Mouse (Mus musculus) forebrain, embryonic 13.5 days (tissue): Measurements from ENCODE around the gene Ms4a14. TPM values are rescaled to one million over a fixed set of nuclear protein-coding genes. Genes with fewer than 3 reads are reported as not detected.
"Not testable (repeated sequence)": the region's sequence is repeated elsewhere in the genome, so short reads cannot be mapped to it uniquely, and the experiment has no call there.

ENCODE experiments used
- ATAC-seq: fragments of 200-750 bp; cut with Nextera tagmentation; 2 replicates; pipeline ENCODE4 v1.8.0; 2017
- H3K27ac ChIP-seq: fragments of 300-500 bp; sonication (generic); 2 replicates; pipeline ENCODE4 v1.5.1; 2015; ENCODE audit warnings: inconsistent platforms, mild to moderate bottlenecking, moderate library complexity
- H3K27me3 ChIP-seq: fragments of 300-500 bp; sonication (generic); 2 replicates; pipeline ENCODE4 v1.6.1; 2015; ENCODE audit warnings: mild to moderate bottlenecking, inconsistent platforms
- H3K36me3 ChIP-seq: fragments of 300-500 bp; sonication (generic); 2 replicates; pipeline ENCODE4 v1.6.1; 2015; ENCODE audit warnings: mild to moderate bottlenecking, inconsistent platforms; ENCODE audit not compliant: poor library complexity, severe bottlenecking
- H3K4me1 ChIP-seq: fragments of 300-500 bp; sonication (generic); 2 replicates; pipeline ENCODE4 v1.6.1; 2015; ENCODE audit warnings: inconsistent platforms
- H3K4me2 ChIP-seq: fragments of 300-500 bp; sonication (generic); 2 replicates; pipeline ENCODE4 v1.6.1; 2015; ENCODE audit warnings: inconsistent platforms, mild to moderate bottlenecking, moderate library complexity
- H3K4me3 ChIP-seq: fragments of 300-500 bp; sonication (generic); 2 replicates; pipeline ENCODE4 v1.5.1; 2015; ENCODE audit warnings: mild to moderate bottlenecking, inconsistent platforms
- H3K9ac ChIP-seq: fragments of 300-500 bp; sonication (generic); 2 replicates; pipeline ENCODE4 v1.6.1; 2015; ENCODE audit warnings: mild to moderate bottlenecking, inconsistent platforms
- H3K9me3 ChIP-seq: fragments of 300-500 bp; sonication (generic); replicated peaks from 2 replicates; pipeline ENCODE4 v1.6.1; 2016; ENCODE audit warnings: inconsistent platforms
- WGBS: fragments of 180-500 bp; shearing (Covaris S2); methylation state at CpG from one replicate; pipeline ENCODE4 v1.1.7; 2015; 5-methylcytosine and 5-hydroxymethylcytosine counted together
- polyA plus RNA-seq: library from polyadenylated mRNA; unstranded; fragments of >200 nt; fragmentation: Nextera tagmentation; extraction: Ambion mirVana; gene quantifications from 2 replicates; pipeline ENCODE4 v1.2.1, GENCODE M21; 2015

Ms4a14 gene
- polyA plus RNA-seq: not detected in 2 replicates

DNA sequence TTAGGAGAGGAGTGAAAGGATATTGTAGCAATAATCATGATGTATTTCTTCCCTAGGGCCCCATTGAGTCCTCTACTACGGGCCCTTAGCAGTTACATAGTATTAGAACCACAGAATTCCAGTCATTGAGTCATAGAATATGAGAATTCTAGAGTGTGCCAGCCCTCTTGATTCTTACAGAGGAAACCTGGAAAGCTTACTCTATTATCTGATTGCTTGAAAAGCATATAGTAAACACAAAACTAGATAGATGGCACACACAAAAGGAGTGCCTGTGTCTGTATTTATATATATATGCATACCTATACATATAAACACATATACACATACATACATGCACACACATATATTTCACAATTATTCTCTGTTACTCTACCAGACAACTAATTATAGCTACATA lies at the start of gene Ms4a14:
Gene Ms4a14, minus strand, starts transcription at position 101 of the 400 bp plus-strand sequence.
- no peak within 1 kb of the TSS for H3K27ac ChIP-seq
- 74% methylated on average over 1 of the region's 1 CpGs for WGBS
- no peak within 1 kb of the TSS for H3K4me3 ChIP-seq
- H3K9ac ChIP-seq: no peak within 1 kb of the TSS
- no peaks in the 10 kb centered on the region; the same call in 1 of the 2 replicates for H3K9me3 ChIP-seq
- ATAC-seq: no peak
- H3K36me3 ChIP-seq: no peaks in the 10 kb centered on the region
- no peak within 1 kb of the TSS for H3K4me2 ChIP-seq
- no peaks in the 10 kb centered on the region for H3K27me3 ChIP-seq
- H3K4me1 ChIP-seq: no peaks in the 10 kb centered on the region

DNA sequence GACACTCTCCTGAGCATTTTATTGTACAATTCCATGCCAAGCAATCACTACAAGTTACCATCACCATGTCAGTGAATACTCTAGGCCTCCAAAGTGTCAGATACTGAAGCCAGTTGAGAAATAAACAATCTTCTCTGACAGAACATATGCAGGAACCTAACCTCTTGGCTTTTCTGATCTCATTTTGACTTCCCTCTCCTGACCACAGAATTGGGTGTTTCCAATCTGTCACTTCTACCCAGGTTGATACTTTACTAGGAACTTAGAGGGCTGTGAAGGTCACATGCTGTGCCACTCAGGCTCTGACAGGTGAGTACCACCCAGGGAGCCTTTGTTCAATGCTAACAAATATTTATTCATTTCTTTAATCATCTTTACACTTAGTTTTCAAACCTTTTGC lies 47.7 kb upstream of the Ms4a14 start:
- H3K9me3 ChIP-seq: no peaks in the 10 kb centered on the region
- no peak for ATAC-seq
- H3K4me2 ChIP-seq: no peak overlapping the region

DNA sequence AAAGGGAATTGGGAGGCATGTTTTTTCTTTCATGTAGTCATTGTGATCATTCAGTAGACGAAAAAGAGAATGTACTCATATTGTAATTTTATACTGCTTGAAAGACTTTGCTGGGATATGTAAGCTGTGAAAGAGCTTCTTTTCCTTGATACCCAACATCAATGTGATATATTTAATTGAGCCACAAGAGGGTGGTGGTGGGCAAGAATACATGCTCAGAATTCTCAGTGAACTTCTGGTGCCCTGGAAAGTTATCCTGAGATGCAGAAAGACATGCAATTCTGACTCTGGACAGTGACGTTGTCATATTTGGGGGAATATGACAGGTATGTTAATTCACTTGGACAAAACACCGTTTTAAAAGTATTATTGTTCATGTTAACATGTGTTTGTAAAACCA lies 45.9 kb upstream of the Ms4a14 start:
- ATAC-seq: no peak

More for the DNA sequence above, 47.7 kb upstream of the Ms4a14 start:
- Histone ChIP-seq H3K36me3 (no peaks in the 10 kb centered on the region), H3K27ac (no peak overlapping the region), H3K9ac (no peak overlapping the region), H3K4me1 (no peaks in the 10 kb centered on the region), H3K27me3 (no peaks in the 10 kb centered on the region), H3K4me3 (no peak overlapping the region)

DNA sequence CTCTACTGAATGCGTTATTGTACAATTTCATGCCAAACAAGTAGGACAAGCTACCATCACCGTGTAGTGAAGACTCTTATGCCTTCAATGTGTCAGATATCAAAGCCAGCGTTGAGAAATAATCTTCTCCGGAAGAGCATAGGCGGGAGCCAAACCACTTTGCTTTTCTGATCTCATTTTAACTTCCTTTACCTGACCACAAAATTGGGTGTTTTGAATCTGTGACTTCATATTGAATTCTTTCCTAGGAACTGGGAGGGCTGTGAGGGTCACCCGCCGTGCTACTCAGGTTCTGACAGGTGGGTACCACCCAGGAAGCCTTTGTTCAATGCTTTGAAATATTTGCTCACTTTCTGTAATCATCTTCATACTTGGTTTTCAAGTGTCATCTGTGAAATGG lies 41.5 kb upstream of the Ms4a14 start:
- no peak overlapping the region for H3K27ac ChIP-seq
- no peaks in the 10 kb centered on the region for H3K27me3 ChIP-seq
- H3K4me3 ChIP-seq: no peak overlapping the region
- no peaks in the 10 kb centered on the region for H3K4me1 ChIP-seq
- ATAC-seq: no peak
- H3K4me2 ChIP-seq: no peak overlapping the region
- 91% methylated on average over 7 of the region's 7 CpGs for WGBS
- no peaks in the 10 kb centered on the region for H3K9me3 ChIP-seq
- no peak overlapping the region for H3K9ac ChIP-seq
- no peaks in the 10 kb centered on the region for H3K36me3 ChIP-seq

More for the DNA sequence above, 45.9 kb upstream of the Ms4a14 start:
- H3K9me3 ChIP-seq: no peaks in the 10 kb centered on the region
- H3K36me3 ChIP-seq: no peaks in the 10 kb centered on the region
- WGBS: 74% methylated on average over 3 of the region's 3 CpGs
- H3K4me1 ChIP-seq: no peaks in the 10 kb centered on the region
- no peak overlapping the region for H3K4me2 ChIP-seq
- no peak overlapping the region for H3K4me3 ChIP-seq
- H3K27me3 ChIP-seq: no peaks in the 10 kb centered on the region
- no peak overlapping the region for H3K9ac ChIP-seq
- no peak overlapping the region for H3K27ac ChIP-seq

DNA sequence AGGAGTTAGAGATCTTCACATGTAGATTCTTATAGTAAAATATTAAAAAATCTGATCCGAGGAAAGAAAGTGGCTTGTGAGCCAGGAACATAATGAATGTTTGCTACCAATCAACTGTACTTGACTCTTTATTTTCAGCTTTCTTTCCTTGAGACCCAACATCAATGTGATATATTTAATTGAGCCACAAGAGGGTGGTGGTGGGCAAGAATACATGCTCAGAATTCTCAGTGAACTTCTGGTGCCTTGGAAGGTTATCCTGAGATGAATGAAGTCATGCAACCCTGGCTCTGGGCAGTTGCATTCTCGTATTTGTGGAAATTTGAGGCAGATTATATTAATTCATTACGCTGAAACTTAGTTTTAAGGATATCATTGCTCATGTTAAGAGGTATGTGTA lies 37.6 kb upstream of the Ms4a14 start:
- Histone ChIP-seq H3K27ac (no peak overlapping the region), H3K4me2 (no peak overlapping the region), H3K27me3 (no peaks in the 10 kb centered on the region), H3K4me1 (no peaks in the 10 kb centered on the region), H3K9ac (no peak overlapping the region), H3K4me3 (no peak overlapping the region), H3K9me3 (no peaks in the 10 kb centered on the region), H3K36me3 (no peaks in the 10 kb centered on the region)
- ATAC-seq: no peak
- 57% methylated on average over 3 of the region's 3 CpGs for WGBS

DNA sequence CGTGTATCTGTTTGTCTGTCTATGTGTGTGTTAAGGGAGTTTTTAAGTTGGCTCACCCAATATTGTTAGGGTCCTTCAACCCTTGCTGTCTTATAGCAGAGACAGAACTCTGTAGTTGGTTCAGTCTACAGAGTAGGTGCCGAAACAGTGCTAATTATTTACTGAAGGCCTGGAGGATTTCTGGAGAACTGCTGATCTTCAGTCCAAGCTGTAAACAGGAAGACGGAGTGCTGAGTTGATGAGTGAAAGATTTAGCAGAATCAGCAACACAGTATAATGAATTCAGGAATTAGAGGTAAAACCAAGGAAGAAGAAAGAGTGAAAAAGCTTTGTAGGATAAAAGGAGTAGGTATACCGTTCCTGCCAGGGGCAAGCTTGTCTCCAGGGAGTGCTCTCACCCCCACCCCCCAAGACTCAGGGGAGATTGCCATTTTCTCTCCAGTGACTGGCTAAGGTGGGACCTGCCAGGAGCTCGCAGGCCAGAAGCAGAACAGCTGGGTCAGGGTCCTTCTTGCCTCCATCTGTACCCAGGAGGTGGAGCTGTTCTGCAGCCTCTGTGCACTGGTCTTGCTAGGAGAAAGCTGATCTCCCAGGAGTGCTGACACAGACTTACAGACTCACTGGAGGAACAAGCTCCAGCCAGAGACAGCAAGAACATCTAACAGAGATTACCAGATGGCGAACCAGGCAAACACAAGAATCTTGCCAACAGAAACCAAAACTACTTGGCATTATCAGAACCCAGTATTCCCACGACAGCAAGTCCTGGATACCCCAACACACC lies 35.6 kb upstream of the Ms4a14 start:
- Histone ChIP-seq H3K4me1 (no peaks in the 10 kb centered on the region), H3K27ac (no peak overlapping the region), H3K4me3 (no peak overlapping the region), H3K9ac (no peak overlapping the region), H3K9me3 (no peaks in the 10 kb centered on the region), H3K36me3 (no peaks in the 10 kb centered on the region), H3K27me3 (no peaks in the 10 kb centered on the region), H3K4me2 (no peak overlapping the region)
- ATAC-seq: no peak
- WGBS: 68% methylated on average over 7 of the region's 7 CpGs

DNA sequence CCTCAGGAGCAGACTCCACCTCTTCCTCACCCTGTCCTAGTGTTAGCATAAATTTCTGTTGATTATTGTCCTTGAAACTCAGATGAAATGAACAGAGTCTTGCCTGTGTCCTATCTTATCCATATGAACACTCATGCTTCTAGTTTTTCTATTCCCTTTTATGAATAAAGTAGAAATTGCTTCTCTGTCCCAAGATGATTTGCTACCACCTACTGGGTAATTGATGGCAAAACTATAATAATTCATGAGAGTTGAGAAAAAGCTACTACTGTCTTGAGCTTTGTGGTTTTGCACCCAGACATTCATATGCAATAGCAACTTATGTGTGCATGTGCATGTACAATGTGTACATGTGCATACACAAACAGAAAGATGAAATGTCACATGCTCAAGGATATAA lies 29.7 kb upstream of the Ms4a14 start:
- Histone ChIP-seq H3K4me3 (no peak overlapping the region), H3K27ac (no peak overlapping the region), H3K4me2 (no peak overlapping the region), H3K36me3 (no peaks in the 10 kb centered on the region), H3K9ac (no peak overlapping the region), H3K27me3 (no peaks in the 10 kb centered on the region), H3K9me3 (no peaks in the 10 kb centered on the region; the same call in 1 of the 2 replicates), H3K4me1 (no peaks in the 10 kb centered on the region)
- no peak for ATAC-seq

DNA sequence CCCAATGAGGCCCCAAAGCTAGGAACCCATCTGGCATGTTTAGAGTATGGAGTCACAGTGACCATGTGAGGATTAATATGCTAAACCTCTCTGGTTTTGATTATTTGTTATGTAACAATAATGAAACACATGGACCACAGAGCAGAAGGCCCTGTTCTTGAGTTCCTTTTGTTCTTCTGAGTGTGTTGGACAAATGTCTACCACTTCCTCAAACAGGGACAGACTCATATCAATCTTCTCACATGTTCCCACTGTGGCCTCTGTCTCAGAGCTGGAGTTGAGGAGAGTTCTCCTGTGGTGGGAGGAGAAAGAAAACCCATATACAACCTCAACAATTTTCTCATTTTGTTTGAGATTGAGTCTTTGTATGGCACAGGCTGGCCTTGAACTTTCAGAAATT lies 28.9 kb upstream of the Ms4a14 start:
- no peaks in the 10 kb centered on the region; the same call in 1 of the 2 replicates for H3K9me3 ChIP-seq
- H3K27me3 ChIP-seq: no peaks in the 10 kb centered on the region
- no peak for ATAC-seq

DNA sequence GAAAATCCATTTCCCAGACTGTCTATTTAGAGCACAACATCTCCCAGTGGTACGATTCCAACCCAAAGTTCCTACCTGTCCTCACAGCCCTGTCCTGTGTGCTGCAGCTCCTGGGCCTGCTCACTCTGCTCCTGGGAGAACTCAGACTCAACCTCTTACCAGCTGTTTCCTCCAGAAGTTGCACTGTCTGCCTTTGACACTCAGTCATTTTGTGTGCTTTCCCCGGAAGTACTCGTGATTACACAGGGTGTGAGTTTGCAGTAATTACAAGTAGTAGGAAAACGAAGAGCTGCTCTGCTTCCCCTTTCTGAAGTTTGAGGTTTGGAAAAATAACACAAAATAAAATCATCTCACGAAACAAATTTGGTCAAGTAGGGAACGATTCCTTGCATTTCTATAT lies 21.7 kb upstream of the Ms4a14 start, which contains the start of gene Ms4a7:
Gene Ms4a7, minus strand, starts transcription at position 215 of the 400 bp plus-strand sequence.
- H3K9ac ChIP-seq: no peak within 1 kb of the TSS
- H3K4me3 ChIP-seq: no peak within 1 kb of the TSS
- H3K27me3 ChIP-seq: no peaks in the 10 kb centered on the region
- no peak within 1 kb of the TSS for H3K27ac ChIP-seq
- no peaks in the 10 kb centered on the region for H3K36me3 ChIP-seq
- H3K4me1 ChIP-seq: no peaks in the 10 kb centered on the region
- ATAC-seq: no peak
- H3K4me2 ChIP-seq: no peak within 1 kb of the TSS
- 86% methylated on average over 6 of the region's 6 CpGs for WGBS
- H3K9me3 ChIP-seq: no peaks in the 10 kb centered on the region; the same call in 1 of the 2 replicates

More for the DNA sequence above, 28.9 kb upstream of the Ms4a14 start:
- H3K4me2 ChIP-seq: no peak overlapping the region
- H3K4me1 ChIP-seq: no peaks in the 10 kb centered on the region
- no peak overlapping the region for H3K27ac ChIP-seq
- no peak overlapping the region for H3K9ac ChIP-seq
- no peaks in the 10 kb centered on the region for H3K36me3 ChIP-seq
- no peak overlapping the region for H3K4me3 ChIP-seq

DNA sequence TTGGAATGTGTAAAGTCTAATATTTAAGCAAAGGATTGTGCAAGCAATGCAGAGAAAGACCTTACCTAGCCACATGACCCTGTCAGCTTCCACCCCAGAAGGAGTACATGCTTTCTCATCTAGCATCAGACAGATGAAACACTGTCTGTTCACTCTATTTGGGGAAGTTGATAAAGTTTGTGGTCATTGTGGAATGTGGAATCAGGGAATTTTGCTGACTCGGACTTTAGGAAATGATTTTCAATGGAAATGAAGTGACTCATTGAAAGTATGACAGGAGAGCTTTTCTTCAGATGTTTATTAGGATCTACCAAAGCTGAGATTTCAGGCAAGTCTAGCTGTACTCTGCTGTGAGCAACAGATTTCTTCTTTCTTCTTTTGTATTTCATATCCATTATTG lies 6.9 kb upstream of the Ms4a14 start:
- no peaks in the 10 kb centered on the region for H3K4me1 ChIP-seq
- H3K9me3 ChIP-seq: no peaks in the 10 kb centered on the region; the same call in 1 of the 2 replicates
- no peak for ATAC-seq
- H3K9ac ChIP-seq: no peak overlapping the region
- H3K4me3 ChIP-seq: no peak overlapping the region
- WGBS: 85% methylated on average over 1 of the region's 1 CpGs
- no peak overlapping the region for H3K27ac ChIP-seq
- H3K4me2 ChIP-seq: no peak overlapping the region
- no peaks in the 10 kb centered on the region for H3K27me3 ChIP-seq
- no peaks in the 10 kb centered on the region for H3K36me3 ChIP-seq

DNA sequence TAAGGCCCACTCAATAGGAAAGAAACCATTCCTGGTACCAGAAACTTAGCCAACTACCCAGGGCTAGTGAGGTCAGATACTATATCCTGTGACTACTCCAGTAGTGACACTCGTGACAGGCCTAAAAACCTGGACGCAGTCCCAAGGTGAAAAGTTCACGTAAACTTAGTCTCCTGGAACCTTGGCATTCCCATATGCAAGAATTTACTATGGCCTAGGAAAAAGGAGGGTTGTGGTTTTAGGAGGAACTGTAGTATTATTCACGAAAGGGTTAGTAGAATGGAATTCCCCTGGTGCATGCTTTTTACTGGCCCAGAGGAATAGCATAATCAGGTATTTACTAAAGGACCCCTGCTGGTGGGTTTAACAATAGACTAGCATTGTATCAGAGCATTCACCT lies 2.5 kb upstream of the Ms4a14 start:
- WGBS: 90% methylated on average over 4 of the region's 4 CpGs
- no peak for ATAC-seq
- no peak overlapping the region for H3K4me3 ChIP-seq

DNA sequence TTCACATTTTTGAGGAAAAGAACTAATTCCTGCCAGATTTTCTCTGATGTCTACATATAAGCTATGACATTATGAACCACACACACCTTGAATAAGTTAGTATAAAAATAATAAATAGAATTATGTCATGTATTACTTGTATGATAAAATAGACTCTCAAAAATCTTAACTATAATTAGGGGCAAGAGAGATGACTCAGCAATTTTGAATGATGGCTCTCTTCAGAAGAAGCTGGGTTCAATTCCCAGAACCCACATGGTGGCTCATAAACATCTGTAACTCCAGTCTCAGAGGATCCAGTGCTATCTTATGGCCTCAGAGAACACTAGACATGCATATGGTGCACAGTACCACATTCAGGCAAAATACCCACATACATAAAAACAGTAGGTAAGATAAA lies 5.4 kb downstream of the Ms4a14 start:
- Histone ChIP-seq H3K4me3 (no peak overlapping the region), H3K9ac (no peak overlapping the region), H3K27me3 (no peaks in the 10 kb centered on the region), H3K36me3 (no peaks in the 10 kb centered on the region), H3K9me3 (no peaks in the 10 kb centered on the region), H3K27ac (no peak overlapping the region), H3K4me1 (no peaks in the 10 kb centered on the region), H3K4me2 (no peak overlapping the region)
- no peak for ATAC-seq

More for the DNA sequence above, 2.5 kb upstream of the Ms4a14 start:
- Histone ChIP-seq H3K27ac (no peak overlapping the region), H3K9ac (no peak overlapping the region), H3K4me1 (no peaks in the 10 kb centered on the region), H3K4me2 (no peak overlapping the region), H3K27me3 (no peaks in the 10 kb centered on the region), H3K9me3 (no peaks in the 10 kb centered on the region; the same call in 1 of the 2 replicates), H3K36me3 (no peaks in the 10 kb centered on the region)

DNA sequence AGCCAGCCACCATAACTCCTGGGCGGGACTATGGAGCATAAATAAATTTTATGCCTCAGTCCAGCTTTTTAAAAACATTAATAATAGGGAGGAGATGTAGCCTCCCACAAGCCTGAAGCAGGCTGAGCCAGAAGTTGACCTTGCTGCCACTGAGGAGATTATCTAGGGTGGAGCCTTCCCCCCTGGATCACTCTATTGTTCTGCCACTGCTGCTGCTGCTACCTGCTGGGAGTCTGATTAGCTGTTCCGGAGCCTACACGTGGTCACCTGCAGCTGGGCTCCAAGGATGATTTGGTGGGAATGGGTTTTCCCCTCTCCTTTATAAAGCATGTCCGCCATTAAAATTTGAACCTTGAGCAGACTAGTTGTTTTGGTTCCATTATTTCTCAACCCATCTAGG lies 14.7 kb downstream of the Ms4a14 start:
- H3K36me3 ChIP-seq, H3K27me3 ChIP-seq, H3K4me2 ChIP-seq, H3K4me1 ChIP-seq, ATAC-seq, H3K27ac ChIP-seq, H3K9ac ChIP-seq, H3K4me3 ChIP-seq, H3K9me3 ChIP-seq: not testable (repeated sequence)
- 34% methylated on average over 4 of the region's 4 CpGs for WGBS
